Mouse (Mus musculus) stomach, embryonic 14.5 days (tissue): ENCODE results near the gene Phactr2. TPM values are rescaled to one million over a fixed set of nuclear protein-coding genes. Genes with fewer than 3 reads are reported as not detected.
A peak's percentile ranks its signal among the peaks of the same experiment; 100 is the strongest.
"Not testable (repeated sequence)": the region's sequence is repeated elsewhere in the genome, so short reads cannot be mapped to it uniquely, and the experiment has no call there.

Source experiments
- ATAC-seq: fragments of 200-750 bp; cut with Nextera tagmentation; 2 replicates; pipeline ENCODE4 v1.8.0; 2017; ENCODE audit warnings: low read depth, moderate TSS enrichment; ENCODE audit not compliant: insufficient number of reproducible peaks, insufficient read depth, low FRiP score
- H3K27ac ChIP-seq: fragments of 300-500 bp; sonication (generic); 2 replicates; pipeline ENCODE4 v1.5.1; 2014; ENCODE audit warnings: mild to moderate bottlenecking, low read length, moderate library complexity, mixed read lengths
- H3K27me3 ChIP-seq: fragments of 300-500 bp; sonication (generic); 2 replicates; pipeline ENCODE4 v1.6.1; 2014; ENCODE audit warnings: low read length, control low read depth, mixed read lengths; ENCODE audit not compliant: control insufficient read depth, insufficient read depth
- H3K36me3 ChIP-seq: fragments of 300-500 bp; sonication (generic); 2 replicates; pipeline ENCODE4 v1.6.1; 2014; ENCODE audit warnings: mild to moderate bottlenecking, control low read depth, low read length, moderate library complexity, mixed read lengths; ENCODE audit not compliant: control insufficient read depth, insufficient read depth
- H3K4me1 ChIP-seq: fragments of 300-500 bp; sonication (generic); 2 replicates; pipeline ENCODE4 v1.6.1; 2014; ENCODE audit warnings: low read length, control low read depth, mixed read lengths; ENCODE audit not compliant: control insufficient read depth, insufficient read depth
- H3K4me2 ChIP-seq: fragments of 300-500 bp; sonication (generic); replicated peaks from 2 replicates; pipeline ENCODE4 v1.6.1; 2014; ENCODE audit warnings: low read depth, low read length, control low read depth
- H3K4me3 ChIP-seq: fragments of 300-500 bp; sonication (generic); 2 replicates; pipeline ENCODE4 v1.5.1; 2014; ENCODE audit warnings: low read depth, low read length, control low read depth
- H3K9ac ChIP-seq: fragments of 300-500 bp; sonication (generic); replicated peaks from 2 replicates; pipeline ENCODE4 v1.6.1; 2014; ENCODE audit warnings: low read depth, mild to moderate bottlenecking, control low read depth, low read length, moderate library complexity, mixed read lengths
- H3K9me3 ChIP-seq: fragments of 300-500 bp; sonication (generic); 2 replicates; pipeline ENCODE4 v1.6.1; 2016; ENCODE audit warnings: low read depth, low read length, control low read depth; ENCODE audit not compliant: control insufficient read depth
- WGBS: fragments of 180-500 bp; shearing (Covaris S2); extraction: QIAGEN DNeasy Blood & Tissue Kit; methylation state at CpG from one replicate; pipeline ENCODE4 v1.1.7; 2014; 5-methylcytosine and 5-hydroxymethylcytosine counted together
- polyA plus RNA-seq: library from polyadenylated mRNA; unstranded; fragments of >200 nt; fragmentation: Nextera tagmentation; extraction: Ambion mirVana; gene quantifications from 2 replicates; pipeline ENCODE4 v1.2.1, GENCODE M21; 2014

Phactr2 gene
- polyA plus RNA-seq, 1 experiment from 2014 or later, result 48.8 TPM

GRCm38 (mm10) chr10:13468025-13468529, 6.1 kb downstream of the Phactr2 start:
- not testable (repeated sequence) for H3K4me1 ChIP-seq, H3K9me3 ChIP-seq, H3K9ac ChIP-seq, H3K36me3 ChIP-seq, H3K4me2 ChIP-seq, H3K4me3 ChIP-seq, H3K27ac ChIP-seq, ATAC-seq, H3K27me3 ChIP-seq
- 78% methylated on average over 6 of the region's 6 CpGs for WGBS

DNA sequence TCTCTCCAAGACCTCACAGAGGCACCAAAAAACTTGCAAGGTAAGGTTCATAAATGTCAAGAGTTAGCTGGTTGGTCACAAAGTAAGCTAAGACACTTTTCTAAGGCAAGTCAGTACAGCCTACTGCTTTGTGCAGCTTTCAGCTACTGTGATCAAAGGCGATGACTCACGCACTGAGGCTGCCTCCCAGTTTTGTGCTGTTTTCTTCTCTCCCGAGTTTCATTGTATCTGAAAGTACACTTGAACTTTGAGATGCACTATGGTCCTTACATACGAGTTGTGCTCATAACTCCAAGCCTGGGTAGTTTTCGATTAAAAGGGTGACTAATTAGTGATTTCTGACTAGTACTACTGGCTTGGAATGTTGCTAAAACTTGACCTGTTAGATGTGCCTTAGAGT, 7.3 kb downstream of the Phactr2 start:
- no peak overlapping the region for H3K4me3 ChIP-seq
- H3K27me3 ChIP-seq, result no peaks in the 10 kb centered on the region
- no peak overlapping the region for H3K4me2 ChIP-seq
- peak; percentile 69 for ATAC-seq
- H3K36me3 ChIP-seq, result no peaks in the 10 kb centered on the region
- peak overlapping the region; percentile 44; the same call in 1 of the 2 replicates for H3K27ac ChIP-seq
- H3K9ac ChIP-seq, result no peak overlapping the region
- WGBS, result 70% methylated on average over 5 of the region's 5 CpGs
- no peaks in the 10 kb centered on the region for H3K4me1 ChIP-seq
- H3K9me3 ChIP-seq, result no peaks in the 10 kb centered on the region

GRCm38 (mm10) chr10:13464295-13464694, 9.9 kb downstream of the Phactr2 start:
- not testable (repeated sequence) for H3K4me3 ChIP-seq, H3K4me1 ChIP-seq, H3K36me3 ChIP-seq, H3K9me3 ChIP-seq, H3K4me2 ChIP-seq, H3K27me3 ChIP-seq, ATAC-seq, H3K27ac ChIP-seq, H3K9ac ChIP-seq
- 90% methylated on average over 3 of the region's 3 CpGs for WGBS

DNA sequence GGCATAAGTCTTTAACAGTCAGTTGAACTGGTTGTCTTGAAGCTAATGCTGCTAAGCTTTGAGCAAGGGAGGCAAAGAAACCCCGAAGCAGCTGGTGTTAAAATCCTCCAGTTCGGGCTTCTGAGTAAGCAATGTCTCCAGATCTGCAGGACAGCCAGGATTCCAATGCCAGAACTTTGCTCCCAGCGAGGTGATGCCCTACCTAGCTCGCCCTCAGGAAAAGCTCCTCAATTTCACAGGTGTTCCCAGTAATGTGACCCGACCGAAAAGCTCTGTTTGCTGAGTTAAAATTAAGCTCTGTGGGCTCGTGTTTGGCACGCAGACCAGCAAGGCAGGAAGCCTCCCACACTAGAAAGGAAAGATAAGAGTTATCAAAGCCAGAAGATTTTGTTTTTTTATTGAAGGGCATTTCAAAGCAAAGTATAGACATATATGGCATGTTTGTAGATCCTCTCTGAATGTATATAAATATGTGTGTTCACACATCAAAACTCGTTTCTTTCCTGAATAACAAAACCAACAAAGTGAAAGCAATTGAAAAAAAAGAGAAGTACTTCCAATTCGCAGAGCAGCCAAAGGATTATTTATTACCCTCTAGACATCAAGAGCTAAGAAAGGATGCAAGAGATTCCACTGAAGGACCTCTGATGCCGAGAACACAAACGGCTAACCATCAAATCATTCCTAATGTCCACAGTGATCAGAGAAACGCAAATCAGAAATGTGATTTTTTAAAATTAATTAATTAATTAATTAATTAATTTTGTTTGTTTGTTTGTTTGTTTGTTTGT, 20.8 kb downstream of the Phactr2 start:
- peaks cover 3% of the 10 kb centered on the region; the same call in 1 of the 2 replicates for H3K9me3 ChIP-seq
- no peaks in the 10 kb centered on the region for H3K27me3 ChIP-seq
- no peak for ATAC-seq
- H3K36me3 ChIP-seq, result no peaks in the 10 kb centered on the region
- whole genome bisulfite sequencing, result 56% methylated on average over 13 of the region's 13 CpGs
- no peak overlapping the region for H3K4me3 ChIP-seq
- no peak overlapping the region for H3K27ac ChIP-seq
- no peak overlapping the region for H3K4me2 ChIP-seq
- no peak overlapping the region for H3K9ac ChIP-seq
- no peaks in the 10 kb centered on the region for H3K4me1 ChIP-seq

DNA sequence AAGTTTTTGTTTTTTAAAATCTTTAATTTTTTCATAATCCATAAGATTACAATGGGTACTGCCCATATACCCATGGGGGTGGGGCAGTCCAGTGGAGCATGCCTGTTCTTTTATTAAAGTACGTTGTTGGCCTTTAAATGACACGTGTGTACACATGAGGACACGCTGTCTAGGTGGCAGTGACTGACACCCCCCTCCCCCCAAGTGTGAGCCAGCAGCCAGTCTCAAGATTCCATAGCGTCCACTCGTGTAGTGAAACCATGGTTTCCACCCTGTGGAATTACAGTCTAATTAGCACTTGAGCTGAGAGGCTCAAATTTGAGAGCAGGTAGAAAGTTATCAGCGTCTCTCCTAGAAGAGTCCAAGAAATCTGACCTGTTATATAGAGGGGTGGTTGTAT, 22.6 kb downstream of the Phactr2 start:
- Histone ChIP-seq H3K4me2 (no peak overlapping the region), H3K4me1 (0 out of 2 replicates have a peak, but pooled peaks cover 7% of the 10 kb centered on the region), H3K4me3 (no peak overlapping the region), H3K9me3 (peaks cover 3% of the 10 kb centered on the region; the same call in 1 of the 2 replicates), H3K27me3 (no peaks in the 10 kb centered on the region), H3K9ac (no peak overlapping the region), H3K27ac (no peak overlapping the region), H3K36me3 (no peaks in the 10 kb centered on the region)
- 76% methylated on average over 6 of the region's 6 CpGs for WGBS
- ATAC-seq, result no peak

DNA sequence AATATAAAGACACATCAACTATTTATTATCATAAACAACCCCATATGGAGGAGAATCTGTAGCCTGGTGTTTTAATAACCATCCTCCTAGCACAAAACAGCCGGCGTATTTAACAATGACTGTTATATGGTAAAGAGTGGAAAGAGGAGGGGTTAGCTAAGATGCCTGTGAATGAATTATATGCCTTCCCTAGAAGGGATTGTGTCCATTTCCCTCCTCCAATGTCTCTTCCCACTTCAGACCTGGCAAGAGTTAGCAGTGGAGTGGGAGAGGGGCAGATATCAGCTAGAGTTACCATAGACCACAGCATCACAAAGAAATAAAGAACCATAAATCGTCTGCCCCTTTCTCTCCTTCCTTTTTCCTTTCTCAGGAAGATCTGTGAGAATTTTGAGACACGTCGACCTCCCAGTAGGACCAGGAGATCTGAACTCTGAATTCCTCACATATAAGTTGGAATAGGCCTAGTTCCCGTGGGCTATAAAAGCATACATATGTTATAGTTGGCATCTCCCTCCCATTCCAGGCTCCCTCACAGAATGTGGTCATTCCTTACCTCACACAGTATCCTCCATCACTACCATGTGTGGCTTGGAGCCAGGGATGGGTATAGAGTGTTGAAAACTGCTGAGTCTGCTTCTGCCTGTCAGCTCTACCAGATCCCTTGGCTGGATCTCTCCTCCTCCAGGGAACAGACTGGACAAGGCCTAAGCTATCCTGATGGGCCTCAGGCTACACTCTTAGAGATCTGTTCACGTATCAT, 25.7 kb downstream of the Phactr2 start:
- Histone ChIP-seq H3K9ac (no peak overlapping the region), H3K9me3 (no peaks in the 10 kb centered on the region), H3K4me3 (no peak overlapping the region), H3K4me1 (0 out of 2 replicates have a peak, but pooled peaks cover 7% of the 10 kb centered on the region), H3K27ac (0 out of 2 replicates have a peak overlapping the region, but pooled peaks have one; percentile 24), H3K36me3 (no peaks in the 10 kb centered on the region), H3K4me2 (no peak overlapping the region), H3K27me3 (no peaks in the 10 kb centered on the region)
- ATAC-seq, result no peak; the same call in 1 of the 2 replicates
- 64% methylated on average over 7 of the region's 7 CpGs for WGBS

- Histone ChIP-seq H3K4me1 (0 out of 2 replicates have a peak, but pooled peaks cover 7% of the 10 kb centered on the region), H3K4me3 (no peak overlapping the region), H3K27me3 (no peaks in the 10 kb centered on the region), H3K36me3 (no peaks in the 10 kb centered on the region), H3K4me2 (no peak overlapping the region), H3K27ac (no peak overlapping the region; the same call in 1 of the 2 replicates), H3K9me3 (no peaks in the 10 kb centered on the region), H3K9ac (no peak overlapping the region)
- ATAC-seq, result peak; percentile 64; the same call in 1 of the 2 replicates
- 43% methylated on average over 3 of the region's 3 CpGs for WGBS
These were observed 27.4 kb downstream of the Phactr2 start for GRCm38 (mm10) chr10:13446791-13447249.

DNA sequence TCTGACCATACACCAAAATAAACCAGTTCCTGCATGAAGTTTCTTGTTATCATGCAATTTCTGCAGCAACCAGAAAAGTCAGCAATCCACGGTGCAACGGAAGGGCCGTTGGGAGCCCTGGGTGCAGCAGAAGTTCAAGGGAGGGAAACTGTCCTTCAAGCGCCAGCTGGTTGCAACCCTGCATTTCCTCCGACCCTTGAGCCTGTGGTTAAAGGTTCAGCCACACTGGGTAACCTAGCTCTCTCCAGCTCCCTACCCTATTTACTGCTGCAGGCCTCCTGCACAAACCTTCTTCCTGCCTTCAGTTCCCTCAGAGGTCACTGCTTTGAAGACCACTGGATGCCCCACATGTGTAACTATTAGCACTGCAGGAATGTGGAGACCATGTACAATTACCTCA, 30.0 kb downstream of the Phactr2 start:
- WGBS, result 78% methylated on average over 5 of the region's 5 CpGs
- Histone ChIP-seq H3K36me3 (no peaks in the 10 kb centered on the region), H3K9ac (no peak overlapping the region), H3K4me2 (no peak overlapping the region), H3K27me3 (no peaks in the 10 kb centered on the region), H3K27ac (no peak overlapping the region), H3K9me3 (no peaks in the 10 kb centered on the region), H3K4me3 (no peak overlapping the region), H3K4me1 (0 out of 2 replicates have a peak, but pooled peaks cover 7% of the 10 kb centered on the region)
- ATAC-seq, result no peak
